Mouse (Mus musculus) spleen, adult 2 months (tissue): Measurements from ENCODE around the gene Dcaf5.

Experiments used
- CTCF ChIP-seq: fragments of 200-500 bp; IDR thresholded peaks from 2 replicates; pipeline ENCODE4 v1.5.1; 2011; ENCODE audit warnings: mild to moderate bottlenecking, inconsistent platforms; ENCODE audit not compliant: insufficient read depth, insufficient read length, insufficient replicate concordance; ENCODE audit errors: extremely low read depth
- POLR2A ChIP-seq: fragments of 200-500 bp; IDR thresholded peaks from 2 replicates; pipeline ENCODE4 v1.6.1; 2011; ENCODE audit warnings: low read depth, low read length, inconsistent platforms

DNA sequence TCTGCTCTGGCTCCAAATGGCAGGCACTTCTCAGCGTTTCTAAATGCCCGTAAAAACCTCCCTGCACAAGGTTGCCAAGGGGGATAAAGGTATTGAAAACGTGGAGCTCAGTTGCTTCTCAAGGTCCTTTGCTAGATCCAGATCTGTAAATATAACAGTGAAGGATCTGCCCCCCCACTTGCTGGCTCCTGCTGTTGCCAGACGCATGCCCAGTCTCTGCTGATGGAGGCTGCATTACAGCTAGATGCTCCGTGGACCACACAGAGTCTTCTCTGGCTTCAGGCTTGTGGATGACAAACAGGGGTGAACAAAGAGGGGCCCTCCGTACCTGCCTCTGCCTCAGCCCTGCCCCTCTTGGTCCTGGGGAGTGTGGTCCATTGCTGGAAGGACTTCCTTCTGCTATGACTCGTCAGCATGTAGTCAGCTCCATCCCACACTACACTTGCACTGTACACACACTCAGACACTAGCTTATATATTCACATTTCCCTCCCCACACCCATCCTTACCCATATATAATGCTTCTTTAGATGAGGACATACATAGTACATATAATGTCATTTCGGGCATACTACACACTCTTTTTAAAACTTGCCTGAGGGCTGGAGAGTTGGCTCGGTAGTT is 135.5 kb downstream of the Dcaf5 start:
- TF ChIP-seq CTCF (no peak), POLR2A (no peak)
